Mouse (Mus musculus) mesoderm, embryonic 11.5 days (tissue): ENCODE results near the gene Atp13a5.

Source experiments
- DNase-seq: peaks from one replicate; pipeline ENCODE4 v3.0.0-alpha.2; 2012; ENCODE audit warnings: low read depth, low spot score

The Atp13a5 gene

DNA sequence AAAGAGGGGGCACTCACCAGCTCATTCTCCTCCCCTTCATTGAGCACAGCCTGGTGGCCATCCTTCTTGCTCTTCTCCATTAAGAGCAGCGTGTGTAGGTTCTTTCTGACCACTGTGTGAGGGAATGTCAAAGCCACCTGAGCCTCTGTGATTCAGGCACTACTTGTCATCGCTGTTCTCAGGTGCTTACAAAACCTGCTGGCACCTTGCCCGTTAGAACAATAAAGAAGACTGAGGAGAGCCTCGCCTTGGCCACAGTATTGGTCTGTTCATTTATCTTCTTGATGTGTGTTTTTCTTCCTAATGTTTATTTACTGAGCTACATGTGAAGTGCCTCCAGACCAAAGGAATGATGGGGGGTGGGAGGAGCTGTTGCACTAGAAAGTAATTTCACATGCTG lies at the start of gene Atp13a5:
TSS of gene Atp13a5 (minus strand) at position 275 of the 400 bp plus-strand sequence.
- DNase-seq, result no peak

DNA sequence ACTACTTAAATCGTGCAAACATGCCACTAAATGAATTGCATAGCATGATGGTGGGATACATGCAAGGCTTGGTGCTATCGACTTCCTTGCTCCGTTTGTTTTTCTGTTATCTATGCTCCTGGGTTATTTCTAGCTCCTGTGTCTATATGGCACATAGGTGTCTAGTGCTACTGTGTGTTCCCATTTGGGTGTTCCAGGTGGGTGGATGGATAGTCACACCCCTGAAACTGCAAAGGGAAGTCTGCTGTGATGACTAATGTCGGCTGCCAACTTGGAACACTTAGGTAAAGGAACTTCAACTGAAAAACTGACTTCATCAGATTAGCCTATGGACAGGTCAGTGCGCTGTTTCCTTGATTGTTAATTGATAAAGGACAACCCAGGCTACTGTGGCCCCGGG lies 36.3 kb upstream of the Atp13a5 start:
- no peak for DNase-seq

DNA sequence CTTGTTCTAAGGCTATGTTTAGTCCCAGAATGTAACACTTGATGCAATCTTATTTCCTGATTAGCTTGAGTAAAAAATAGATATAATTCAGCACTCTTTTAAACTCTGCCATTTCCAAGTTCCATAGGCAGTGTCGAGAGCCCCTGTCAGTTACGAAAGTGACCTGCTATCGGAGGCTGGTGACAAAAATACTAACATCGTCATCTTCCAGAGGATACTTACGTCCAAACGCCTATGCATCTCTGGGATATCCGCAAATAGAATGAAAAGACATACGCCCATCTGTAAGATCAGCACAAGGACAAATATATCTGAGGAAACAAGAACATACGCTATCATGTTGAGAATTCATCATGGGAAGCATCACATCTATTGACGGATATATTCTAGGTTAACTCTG lies 28.8 kb upstream of the Atp13a5 start:
- DNase-seq, result no peak

DNA sequence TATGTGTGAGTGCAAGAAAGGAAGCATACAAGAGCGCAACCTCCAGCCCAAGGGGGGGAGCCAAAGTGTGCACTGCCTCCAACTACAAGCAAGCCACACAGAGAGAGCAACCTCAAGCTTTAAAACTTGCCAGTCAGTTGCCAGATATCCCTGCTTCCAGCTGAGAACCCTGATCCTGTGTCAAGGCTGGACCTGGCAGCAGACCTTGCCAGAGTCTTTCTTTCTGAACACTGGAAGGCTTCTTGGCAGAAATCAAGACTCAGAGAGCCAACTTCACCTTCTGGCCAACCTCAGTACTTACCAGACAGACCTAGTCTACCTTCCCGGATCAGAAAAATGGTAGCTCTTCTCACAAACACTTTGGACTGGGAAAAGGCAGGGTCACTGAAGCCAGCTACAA lies 20.5 kb upstream of the Atp13a5 start:
- DNase-seq, result no peak

DNA sequence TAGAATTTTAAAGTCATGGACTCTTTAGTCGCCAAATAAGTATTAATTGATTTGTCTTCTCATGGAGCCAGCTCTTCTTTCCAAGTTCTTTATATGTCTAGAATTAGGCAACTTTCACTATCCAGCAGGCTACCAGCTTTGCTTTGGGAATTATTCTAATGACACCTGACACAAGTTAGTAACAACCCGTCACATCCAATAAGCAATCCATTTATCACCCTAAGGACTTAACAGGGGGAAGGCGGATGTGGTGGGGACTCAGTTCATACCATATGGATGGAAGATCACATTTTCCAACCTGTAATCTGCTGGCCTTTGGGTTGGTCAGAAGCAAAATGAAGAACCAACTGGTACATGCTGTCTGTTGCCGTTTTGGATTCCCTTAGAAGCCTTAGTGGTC lies 6.2 kb upstream of the Atp13a5 start:
- no peak for DNase-seq

DNA sequence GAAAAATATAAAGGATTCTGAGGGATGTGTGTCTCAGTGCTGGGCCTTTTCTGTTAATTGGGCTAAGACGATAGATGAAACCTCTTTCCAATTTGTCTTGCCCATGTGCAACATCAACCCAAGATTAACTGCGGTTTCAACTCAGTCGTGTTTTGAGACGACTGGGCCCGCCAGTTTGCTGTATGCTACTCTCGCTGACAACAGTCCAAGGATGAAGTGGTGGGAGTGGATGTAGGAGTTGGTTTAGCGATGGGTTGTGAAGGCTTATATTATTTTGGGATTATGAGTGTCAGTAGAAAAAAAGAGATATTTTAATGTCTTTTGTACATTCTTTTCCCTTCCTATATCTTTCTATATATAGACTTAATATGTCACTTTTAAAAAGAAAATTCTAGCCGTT lies 3.9 kb downstream of the Atp13a5 start:
- no peak for DNase-seq

DNA sequence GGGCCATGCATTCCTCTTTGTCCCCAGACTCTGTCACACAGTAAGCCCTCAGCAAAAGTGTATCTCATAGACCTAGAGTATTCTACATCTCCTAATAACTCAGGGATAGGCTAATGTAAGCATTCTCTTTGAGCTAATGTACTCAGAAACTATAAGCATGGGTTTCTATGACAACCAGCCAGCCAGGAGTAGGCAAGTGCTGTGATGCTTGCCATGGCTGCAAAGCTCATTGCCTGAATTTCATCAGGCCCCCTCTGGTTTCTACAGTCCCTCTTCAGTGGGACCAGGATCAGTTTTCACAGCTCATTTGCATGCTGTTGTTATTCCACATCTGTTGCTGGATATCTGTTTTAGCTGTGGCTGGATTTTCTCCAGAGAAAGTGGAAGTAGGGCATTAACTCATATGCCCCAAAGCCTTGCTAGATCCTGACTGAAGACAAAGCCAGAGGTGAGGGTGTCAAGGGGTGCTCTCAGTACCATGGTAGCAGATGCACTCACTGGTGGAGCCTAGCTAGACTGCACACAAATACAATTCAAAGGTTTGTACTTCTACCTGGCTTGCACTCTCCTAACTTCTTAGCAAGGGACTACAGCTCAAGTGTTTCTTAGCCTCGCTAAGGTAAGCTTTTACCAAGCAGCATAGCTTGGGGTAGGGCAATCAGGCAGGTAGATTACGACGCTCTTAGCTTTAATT lies 47.0 kb downstream of the Atp13a5 start:
- peak; percentile 7 for DNase-seq

- DNase-seq, result no peak
These were observed 47.6 kb downstream of the Atp13a5 start for GRCm38 (mm10) chr16:29330948-29331347.

GRCm38 (mm10) chr16:29329213-29329612 lies 49.3 kb downstream of the Atp13a5 start:
- DNase-seq, result no peak

DNA sequence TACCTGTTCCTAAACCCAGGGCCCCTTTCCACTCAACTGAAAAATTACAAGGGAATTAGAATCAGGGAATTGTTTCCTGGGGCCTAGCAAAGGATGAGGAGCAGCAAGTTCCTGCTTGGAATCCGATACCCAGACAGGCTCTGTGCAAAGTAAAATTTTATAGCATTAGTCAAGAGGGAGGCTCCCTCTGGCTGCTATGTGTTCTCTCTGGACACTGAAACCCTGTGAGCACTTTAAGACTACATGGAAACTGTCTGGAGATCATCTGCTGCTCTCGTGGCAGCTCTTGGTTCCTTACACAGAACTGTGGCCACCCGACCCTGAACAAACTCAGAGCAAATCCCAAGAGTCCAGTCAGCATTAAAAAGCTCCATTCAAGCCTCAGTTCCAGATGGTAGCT lies 50.6 kb downstream of the Atp13a5 start:
- no peak for DNase-seq

GRCm38 (mm10) chr16:29325233-29325919 lies 53.2 kb downstream of the Atp13a5 start:
- DNase-seq, result no peak

GRCm38 (mm10) chr16:29320717-29321116 lies 57.8 kb downstream of the Atp13a5 start:
- no peak for DNase-seq

DNA sequence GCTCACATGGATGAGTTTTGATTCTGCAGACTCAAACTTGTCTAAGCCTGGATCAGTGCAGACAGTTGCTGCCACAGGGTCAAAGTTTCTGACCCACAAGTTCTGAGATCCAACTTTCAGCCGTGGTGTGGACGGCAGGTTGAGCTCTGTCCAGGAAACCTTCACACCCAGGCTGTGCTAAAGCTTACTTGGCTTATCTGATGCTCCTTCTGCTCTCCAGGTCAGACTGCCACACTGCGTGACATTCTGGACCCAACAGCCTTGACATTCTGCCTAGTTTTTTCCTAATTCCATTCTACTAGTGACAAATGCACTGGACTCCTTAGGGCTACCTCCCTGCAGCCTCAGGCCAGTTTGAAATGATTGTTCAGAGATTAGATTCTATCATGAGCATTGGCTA lies 63.1 kb downstream of the Atp13a5 start:
- DNase-seq, result no peak

GRCm38 (mm10) chr16:29314991-29315390 lies 63.5 kb downstream of the Atp13a5 start:
- DNase-seq, result no peak

GRCm38 (mm10) chr16:29297555-29298021 lies 80.9 kb downstream of the Atp13a5 start:
- DNase-seq, result no peak

DNA sequence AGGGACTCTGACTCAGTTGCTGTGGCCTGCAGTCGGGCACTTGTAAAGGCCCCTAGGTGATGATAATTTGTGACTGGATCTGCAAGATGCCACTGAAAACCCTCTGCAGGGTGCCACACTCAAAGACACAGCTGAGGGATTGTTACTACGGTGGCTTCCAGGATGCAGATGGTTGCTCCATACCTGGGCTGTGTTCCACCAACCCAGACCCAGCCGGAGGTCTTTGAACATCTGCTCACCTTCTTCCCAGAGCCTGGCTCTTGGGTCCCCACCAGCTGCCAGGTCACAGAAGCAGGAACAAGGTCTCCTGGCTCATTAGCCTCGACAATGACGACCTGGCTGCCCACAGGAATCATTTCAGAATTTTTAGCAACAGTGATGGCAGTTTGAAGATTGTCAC lies 97.8 kb downstream of the Atp13a5 start:
- DNase-seq, result no peak

DNA sequence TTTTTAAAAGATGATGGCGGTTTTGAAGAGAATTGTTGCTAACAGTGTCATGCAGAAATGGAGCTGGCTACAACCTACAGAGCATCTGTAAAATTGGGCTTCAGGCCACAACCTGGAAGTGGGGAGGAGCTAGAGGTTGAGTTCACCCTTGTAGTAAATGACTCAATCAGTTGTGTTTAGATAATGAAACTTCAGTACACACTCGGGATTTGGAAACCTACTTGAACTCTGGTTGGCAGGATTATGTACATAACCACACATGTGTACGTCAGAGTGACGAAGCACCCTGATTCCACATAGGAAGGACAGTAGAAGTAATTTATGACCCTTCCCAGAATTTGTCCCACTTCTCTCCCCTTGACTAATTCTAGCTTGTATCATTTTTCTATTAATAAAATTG lies 124.2 kb downstream of the Atp13a5 start:
- no peak for DNase-seq

GRCm38 (mm10) chr16:29235951-29236350 lies 142.6 kb downstream of the Atp13a5 start:
- DNase-seq, result no peak

DNA sequence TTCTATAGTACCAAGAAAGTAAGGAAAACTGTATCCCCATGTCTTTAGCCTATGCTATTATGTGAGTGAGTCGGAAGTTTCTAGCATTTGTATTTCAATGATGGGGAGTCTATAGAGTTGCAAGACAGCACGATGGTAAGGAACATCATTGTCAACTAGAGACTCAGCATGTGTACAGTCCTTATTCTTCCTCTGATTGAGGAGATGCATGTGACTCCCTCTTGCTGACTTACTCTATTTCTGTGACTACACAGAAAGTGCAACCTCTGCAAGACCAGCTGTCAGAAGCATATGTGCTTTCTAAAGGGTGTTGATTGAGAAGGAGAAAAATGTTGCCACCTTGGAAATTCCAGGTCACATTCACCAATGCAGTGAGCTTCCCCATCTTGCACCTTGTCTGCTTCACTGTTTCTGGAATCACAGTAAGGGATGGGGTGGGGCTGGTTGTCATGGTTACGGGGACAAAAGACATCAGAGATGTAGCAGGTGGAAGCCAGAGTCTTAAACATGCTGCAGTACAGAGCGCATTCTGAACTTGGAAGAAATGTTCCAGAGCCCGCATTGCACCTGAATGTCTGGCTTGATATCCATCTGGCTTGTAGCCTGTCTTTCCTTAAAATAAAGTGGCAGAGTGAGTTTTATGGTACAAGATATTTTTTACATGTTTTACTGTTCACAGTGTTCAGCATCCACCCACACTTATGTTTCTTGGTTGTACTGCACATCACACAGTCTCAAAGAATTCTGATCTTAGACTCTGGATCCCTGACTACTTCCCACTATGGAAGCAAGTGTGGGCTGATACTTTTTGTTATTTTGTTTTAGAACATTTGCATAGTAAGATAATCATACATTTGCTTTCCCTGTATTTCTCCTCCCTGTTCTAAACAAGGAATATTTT lies 161.9 kb downstream of the Atp13a5 start:
- DNase-seq, result no peak

GRCm38 (mm10) chr16:29209605-29210411 lies 168.7 kb downstream of the Atp13a5 start, which contains the start of gene Hrasls:
Gene Hrasls, plus strand, starts transcription at chr16:29209695.
- DNase-seq, result peak; percentile 50

DNA sequence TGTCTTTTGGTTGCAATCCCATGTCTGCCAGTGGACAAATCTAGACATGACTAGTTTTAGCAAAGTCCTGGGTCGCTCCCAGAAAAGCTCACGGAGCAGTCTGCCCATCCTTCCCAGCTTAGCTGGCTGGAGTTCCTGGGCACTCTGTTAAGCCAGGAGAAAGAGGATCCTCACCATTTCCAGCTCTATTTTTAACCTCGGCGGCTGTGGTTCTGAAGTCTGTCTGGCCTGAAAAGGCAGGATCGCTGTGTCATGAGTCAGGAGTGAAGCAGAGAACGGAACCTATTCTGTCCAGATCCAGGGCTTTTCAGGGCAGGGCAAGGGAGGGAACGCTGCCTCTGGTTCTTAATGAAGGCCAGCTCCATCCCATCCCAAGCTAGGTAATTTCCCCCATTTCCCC lies 169.7 kb downstream of the Atp13a5 start:
- no peak for DNase-seq
